21 mouse cellular contexts compared by ENCODE assay signal in the genomic region with DNA sequence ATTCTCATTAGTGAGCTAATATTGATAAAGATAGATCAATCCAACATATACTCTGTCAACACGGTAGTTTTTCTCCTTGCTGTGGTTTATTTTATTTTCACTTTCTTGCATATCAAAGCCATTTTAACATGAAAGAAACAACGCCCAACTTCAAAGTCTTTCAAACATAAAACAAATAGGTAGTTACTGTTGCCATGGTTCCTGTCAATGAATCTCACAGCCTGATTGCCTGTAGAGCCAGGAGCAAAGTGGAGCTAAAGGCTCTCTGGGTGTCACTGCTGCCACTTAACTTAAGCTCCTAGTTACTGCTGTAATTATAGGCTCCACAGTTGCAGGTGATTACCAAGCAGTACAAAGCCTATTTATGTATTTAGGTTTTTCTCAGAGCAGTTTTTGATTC.
DNase-seq lines count a peak whose midpoint lies in the region.
"Had no signal": no experiment of that assay in that cellular context is flagged by ENCODE, and none has a peak within 500 bp of the region (broad histone marks: within the 10 kb centered on the region; RNA-seq: fewer than 3 reads in every experiment).

No protein-coding gene starts in this region.

- DNase-seq in thymus, postnatal 0 days (ENCODE audit: low spot score) = peak; percentile 17
- DNase-seq in thymus, adult 18-20 months = no peak
- peak; percentile 11 for DNase-seq in R1 (ENCODE audit: low read depth, low spot score)
- DNase-seq in hindlimb bud, embryonic 11.5 days (ENCODE audit: extremely low spot score, low read depth, low spot score) = peak; percentile 10
- no peak for DNase-seq in lung, adult 18-20 months
- no peak for DNase-seq in spleen, postnatal 36 days (ENCODE audit: low spot score in 2 of 2)
- no peak for DNase-seq in lung, postnatal 10 days
- DNase-seq: adrenal gland, postnatal 10 days; B cell, adult 2 months; cerebellum, adult 11 months; cerebellum, adult 9-10 months; cerebellum, postnatal 36 days; forebrain, postnatal 0 days; gastrocnemius, postnatal 10 days; heart, postnatal 14 days; kidney, adult 11 months; kidney, postnatal 14 days; layer of hippocampus, adult 9-11 months; lung, postnatal 4 days; right cerebral cortex, adult 18-20 months; thymus, postnatal 14 days had no signal

Comparison
In these comparisons a context has a peak if more than half of its experiments do, and no peak if none do; other contexts are left out.
1. DNase-seq: peak in thymus, postnatal 0 days (single experiment), R1 (single experiment) and hindlimb bud, embryonic 11.5 days (single experiment); none in thymus, adult 18-20 months (0 of 2), lung, adult 18-20 months (0 of 2), spleen, postnatal 36 days (0 of 2) and lung, postnatal 10 days (single experiment).